In the genomic region with DNA sequence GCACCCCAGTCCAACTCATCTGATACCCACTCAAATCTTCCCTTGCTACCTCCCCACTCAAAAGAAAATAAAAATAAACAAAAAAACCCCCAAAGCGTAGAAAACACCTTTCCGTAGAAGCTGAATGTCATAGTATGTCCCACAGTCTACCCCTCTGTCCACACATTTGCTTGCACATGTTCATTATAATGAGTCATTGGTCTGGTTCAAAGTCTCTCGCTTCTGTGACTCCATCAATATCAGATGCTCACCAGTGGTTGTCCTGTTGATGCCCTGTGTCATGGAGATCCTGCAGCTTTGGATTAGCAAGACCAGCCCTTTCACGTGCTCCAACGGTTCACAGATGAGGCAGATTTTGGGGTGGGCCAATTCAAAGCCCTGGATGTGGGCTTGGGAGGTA, we compare ENCODE assay signal across 21 mouse cellular contexts. TPM values are rescaled to one million over a fixed set of nuclear protein-coding genes. Genes with fewer than 3 reads are reported as not detected.
DNase-seq lines count a peak whose midpoint lies in the region; ATAC-seq and TF ChIP-seq lines count a peak whose summit lies in the region.
"Had no signal": no experiment of that assay in that cellular context is flagged by ENCODE, and none has a peak within 500 bp of the region (broad histone marks: within the 10 kb centered on the region; RNA-seq: fewer than 3 reads in every experiment).

No protein-coding gene starts in this region.

- peaks cover 34% of the 10 kb centered on the region for H3K4me1 ChIP-seq in liver, adult 2 months (ENCODE audit: control insufficient read depth, insufficient read depth, low read length)
- peaks cover 68% of the 10 kb centered on the region for H3K4me1 ChIP-seq in liver, embryonic 12.5 days
- H3K4me1 ChIP-seq in stomach, postnatal 0 days (replicated peaks; ENCODE audit: control insufficient read depth, insufficient read depth) = no peaks in the 10 kb centered on the region
- H3K4me1 ChIP-seq: embryonic facial prominence, embryonic 12.5 days; limb, embryonic 13.5 days; lung, embryonic 15.5 days had no signal

- peaks cover 40% of the 10 kb centered on the region for H3K79me2 ChIP-seq in liver, adult 2 months (ENCODE audit: control insufficient read depth, insufficient read depth, low read length)

- H3K27ac ChIP-seq in liver, adult 2 months (replicated peaks; ENCODE audit: insufficient read depth, low read depth, low read length) = peak overlapping the region; percentile 37
- H3K27ac ChIP-seq in liver, embryonic 12.5 days = no peak overlapping the region; the same call in 1 of the 2 replicates
- H3K27ac ChIP-seq in stomach, postnatal 0 days (replicated peaks) = no peak overlapping the region
- H3K27ac ChIP-seq: embryonic facial prominence, embryonic 12.5 days; heart, embryonic 10.5 days; limb, embryonic 13.5 days; lung, embryonic 15.5 days had no signal

- no peak for TF ChIP-seq POLR2A in liver, adult 2 months (IDR thresholded peaks at IDR 0.05; ENCODE audit: extremely low read depth, insufficient read depth, low read length)

- peak; percentile 61 for DNase-seq in heart, adult 11 months
- no peak for DNase-seq in heart, adult 18-20 months
- peak; percentile 61 for DNase-seq in liver, adult 2 months (ENCODE audit: extremely low read depth, low read depth, low spot score)
- no peak for DNase-seq in liver
- DNase-seq in stomach, postnatal 0 days (ENCODE audit: low spot score) = no peak
- no peak for DNase-seq in urinary bladder, postnatal 10 days (ENCODE audit: low spot score)
- DNase-seq: cerebellum, adult 11-12 months; cerebellum, postnatal 10 days; gastrocnemius, postnatal 36 days; heart, postnatal 4 days; kidney, adult 2 months; kidney, postnatal 10 days; layer of hippocampus, postnatal 36 days; lung, postnatal 36 days; midbrain, embryonic 14.5 days had no signal

- no peaks in the 10 kb centered on the region for H3K9me3 ChIP-seq in liver, embryonic 12.5 days (replicated peaks)
- H3K9me3 ChIP-seq in stomach, postnatal 0 days (ENCODE audit: control insufficient read depth, low read length) = no peaks in the 10 kb centered on the region
- H3K9me3 ChIP-seq: embryonic facial prominence, embryonic 12.5 days; heart, embryonic 10.5 days; limb, embryonic 13.5 days; lung, embryonic 15.5 days had no signal

- H3K4me2 ChIP-seq in liver, embryonic 12.5 days = no peak overlapping the region
- H3K4me2 ChIP-seq in stomach, postnatal 0 days (replicated peaks; ENCODE audit: low read depth) = no peak overlapping the region
- H3K4me2 ChIP-seq: embryonic facial prominence, embryonic 12.5 days; limb, embryonic 13.5 days; lung, embryonic 15.5 days had no signal

- H3K27me3 ChIP-seq in liver, adult 2 months (ENCODE audit: control insufficient read depth, insufficient read depth, low read length) = no peaks in the 10 kb centered on the region
- H3K27me3 ChIP-seq in liver, embryonic 12.5 days (replicated peaks) = no peaks in the 10 kb centered on the region
- no peaks in the 10 kb centered on the region for H3K27me3 ChIP-seq in stomach, postnatal 0 days (ENCODE audit: control insufficient read depth, insufficient read depth, low read length)
- H3K27me3 ChIP-seq: embryonic facial prominence, embryonic 12.5 days; limb, embryonic 13.5 days; lung, embryonic 15.5 days had no signal

- H3K9ac ChIP-seq in liver, adult 2 months (ENCODE audit: low read depth, low read length) = no peak overlapping the region
- H3K9ac ChIP-seq in liver, embryonic 12.5 days = no peak overlapping the region; the same call in 1 of the 2 replicates
- no peak overlapping the region for H3K9ac ChIP-seq in stomach, postnatal 0 days (ENCODE audit: low read length)
- H3K9ac ChIP-seq: embryonic facial prominence, embryonic 12.5 days; limb, embryonic 13.5 days; lung, embryonic 15.5 days had no signal

- H3K4me3 ChIP-seq in liver, adult 2 months (ENCODE audit: insufficient read depth, low read depth, low read length) = no peak overlapping the region
- H3K4me3 ChIP-seq in liver, embryonic 12.5 days = no peak overlapping the region
- no peak overlapping the region for H3K4me3 ChIP-seq in stomach, postnatal 0 days (ENCODE audit: low read depth, low read length)
- H3K4me3 ChIP-seq: embryonic facial prominence, embryonic 12.5 days; heart, embryonic 10.5 days; limb, embryonic 13.5 days; lung, embryonic 15.5 days had no signal

- ATAC-seq in liver, embryonic 12.5 days = 0 out of 2 replicates have a peak, but pooled peaks have one; percentile 31
- peak; percentile 40; the same call in 1 of the 2 replicates for ATAC-seq in stomach, postnatal 0 days (ENCODE audit: low FRiP score, low TSS enrichment)
- ATAC-seq: CD4-positive, CD25-positive, alpha-beta regulatory T cell, adult 4 months had no signal

- 0 out of 2 replicates have a peak, but pooled peaks cover 2% of the 10 kb centered on the region for H3K36me3 ChIP-seq in liver, adult 2 months (ENCODE audit: control insufficient read depth, insufficient read depth, low read length)
- peaks cover 33% of the 10 kb centered on the region for H3K36me3 ChIP-seq in liver, embryonic 12.5 days
- no peaks in the 10 kb centered on the region for H3K36me3 ChIP-seq in stomach, postnatal 0 days (ENCODE audit: control insufficient read depth, insufficient read depth, low read length)
- H3K36me3 ChIP-seq: lung, embryonic 15.5 days had no signal

- TF ChIP-seq EP300 in stomach, postnatal 0 days (optimal IDR thresholded peaks at IDR 0.05) = no peak

- WGBS in liver, adult 2 months = 41% methylated on average over 5 of the region's 5 CpGs
- 72% methylated on average over 5 of the region's 5 CpGs for WGBS in liver, embryonic 12.5 days (ENCODE audit: insufficient replicate concordance)
- WGBS in stomach, postnatal 0 days = 84% methylated on average over 5 of the region's 5 CpGs

- TF ChIP-seq CTCF in liver, adult 2 months (IDR thresholded peaks at IDR 0.05; ENCODE audit: low read depth, low read length) = no peak
- TF ChIP-seq CTCF in stomach, postnatal 0 days (IDR thresholded peaks at IDR 0.05; ENCODE audit: low read depth) = no peak

RNA-seq across cellular contexts. Expression of gene Celf1, which starts 10.0 kb away (rescaled TPM):
- 10 to 100 TPM; 70.7 to 74.4 TPM for total RNA-seq in heart, adult 18-20 months (2021)
- 39.5 and 46.2 TPM in 2 replicates for total RNA-seq in liver, adult 2 months (2014; rRNA removed)
- polyA plus RNA-seq in liver, adult 2 months (2012; rRNA removed) = 30.5 and 32.9 TPM in 2 replicates
- 79.4 and 81.3 TPM in 2 replicates for polyA plus RNA-seq in liver, embryonic 12.5 days (2016; fragmentation: Nextera tagmentation; extraction: Ambion mirVana)
- 31.0 and 33.7 TPM in 2 replicates for polyA plus RNA-seq in stomach, postnatal 0 days (2015; fragmentation: Nextera tagmentation; extraction: Ambion mirVana)

RNA-seq across cellular contexts. Expression of gene Ndufs3, which starts 45.5 kb away (rescaled TPM):
- 1,000 to 10,000 TPM in 1 of 2 experiments, 100 to 1,000 TPM in 1; 874 to 1,007 TPM for total RNA-seq in heart, adult 18-20 months (2021)
- total RNA-seq in liver, adult 2 months (2014; rRNA removed) = 191 and 201 TPM in 2 replicates
- 199 and 205 TPM in 2 replicates for polyA plus RNA-seq in liver, adult 2 months (2012; rRNA removed)
- polyA plus RNA-seq in liver, embryonic 12.5 days (2016; fragmentation: Nextera tagmentation; extraction: Ambion mirVana) = 171 and 177 TPM in 2 replicates
- polyA plus RNA-seq in stomach, postnatal 0 days (2015; fragmentation: Nextera tagmentation; extraction: Ambion mirVana) = 224 and 230 TPM in 2 replicates

RNA-seq across cellular contexts. Expression of gene Kbtbd4, which starts 45.6 kb away (rescaled TPM):
- total RNA-seq in heart, adult 18-20 months (2021) = 10 to 100 TPM; 18.3 to 26.0 TPM
- total RNA-seq in liver, adult 2 months (2014; rRNA removed) = 9.0 and 9.3 TPM in 2 replicates
- polyA plus RNA-seq in liver, adult 2 months (2012; rRNA removed) = 12.7 and 13.5 TPM in 2 replicates
- 22.6 and 26.0 TPM in 2 replicates for polyA plus RNA-seq in liver, embryonic 12.5 days (2016; fragmentation: Nextera tagmentation; extraction: Ambion mirVana)
- polyA plus RNA-seq in stomach, postnatal 0 days (2015; fragmentation: Nextera tagmentation; extraction: Ambion mirVana) = 16.4 and 18.4 TPM in 2 replicates

Comparison
In these comparisons a context has a peak if more than half of its experiments do, and no peak if none do; other contexts are left out.
1. DNase-seq: peak in heart, adult 11 months (single experiment) and liver, adult 2 months (single experiment); none in heart, adult 18-20 months (0 of 2), liver (single experiment), stomach, postnatal 0 days (single experiment) and urinary bladder, postnatal 10 days (single experiment).